Mouse (Mus musculus) forebrain, embryonic 14.5 days (tissue): ENCODE data around the gene Naa80. TPM values are rescaled to one million over a fixed set of nuclear protein-coding genes. Genes with fewer than 3 reads are reported as not detected.

Source experiments
- ATAC-seq: fragments of 200-750 bp; cut with Nextera tagmentation; 2 replicates; pipeline ENCODE4 v1.8.0; 2017; ENCODE audit warnings: mild to moderate bottlenecking, moderate library complexity
- DNase-seq: peaks from one replicate; pipeline ENCODE4 v3.0.0-alpha.2; 2015; ENCODE audit warnings: low spot score
- H3K27ac ChIP-seq: fragments of 300-500 bp; sonication (generic); 2 replicates; pipeline ENCODE4 v1.5.1; 2014; ENCODE audit warnings: low read depth, mild to moderate bottlenecking, control low read depth, low read length, moderate library complexity
- H3K27me3 ChIP-seq: fragments of 300-500 bp; sonication (generic); replicated peaks from 2 replicates; pipeline ENCODE4 v1.6.1; 2014; ENCODE audit warnings: low read length, control low read depth, mixed read lengths; ENCODE audit not compliant: control insufficient read depth, insufficient read depth
- H3K36me3 ChIP-seq: fragments of 300-500 bp; sonication (generic); 2 replicates; pipeline ENCODE4 v1.6.1; 2014; ENCODE audit warnings: low read length, control low read depth; ENCODE audit not compliant: control insufficient read depth, insufficient read depth
- H3K4me1 ChIP-seq: fragments of 300-500 bp; sonication (generic); 2 replicates; pipeline ENCODE4 v1.6.1; 2014; ENCODE audit warnings: antibody characterized with exemption, low read length, control low read depth; ENCODE audit not compliant: control insufficient read depth, insufficient read depth
- H3K4me2 ChIP-seq: fragments of 300-500 bp; sonication (generic); 2 replicates; pipeline ENCODE4 v1.6.1; 2014; ENCODE audit warnings: mild to moderate bottlenecking, control low read depth, low read length
- H3K4me3 ChIP-seq: fragments of 300-500 bp; sonication (generic); 2 replicates; pipeline ENCODE4 v1.5.1; 2014; ENCODE audit warnings: low read depth, low read length, control low read depth
- H3K9ac ChIP-seq: fragments of 300-500 bp; sonication (generic); 2 replicates; pipeline ENCODE4 v1.6.1; 2014; ENCODE audit warnings: mild to moderate bottlenecking, low read length, control low read depth, moderate library complexity
- H3K9me3 ChIP-seq: fragments of 300-500 bp; sonication (generic); replicated peaks from 2 replicates; pipeline ENCODE4 v1.6.1; 2016; ENCODE audit warnings: low read length, control low read depth, mixed read lengths; ENCODE audit not compliant: control insufficient read depth
- WGBS: fragments of 180-500 bp; shearing (Covaris S2); extraction: QIAGEN DNeasy Blood & Tissue Kit; methylation state at CpG from one replicate; pipeline ENCODE4 v1.1.7; 2014; 5-methylcytosine and 5-hydroxymethylcytosine counted together
- polyA plus RNA-seq: library from polyadenylated mRNA; unstranded; fragments of >200 nt; fragmentation: Nextera tagmentation; extraction: Ambion mirVana; gene quantifications from 2 replicates; pipeline ENCODE4 v1.2.1, GENCODE M21; 2014

The Naa80 gene
- 17.4 and 18.7 TPM in 2 replicates for polyA plus RNA-seq

- Histone ChIP-seq H3K9me3 (no peaks in the 10 kb centered on the region), H3K4me2 (no peak within 1 kb of the TSS), H3K4me3 (no peak within 1 kb of the TSS), H3K27me3 (no peaks in the 10 kb centered on the region), H3K9ac (0 out of 2 replicates have a peak within 1 kb of the TSS, but pooled peaks have one; percentile 21), H3K36me3 (peaks cover 17% of the 10 kb centered on the region), H3K27ac (peak within 1 kb of the TSS; percentile 11; the same call in 1 of the 2 replicates), H3K4me1 (peaks cover 13% of the 10 kb centered on the region)
- no peak for ATAC-seq
- no peak for DNase-seq
- 84% methylated on average over 3 of the region's 3 CpGs for WGBS
Observed at GRCm38 (mm10) chr9:107578587-107578986, at the start of gene Naa80. Gene Naa80, plus strand, starts transcription at chr9:107578887.

- DNase-seq (peak; percentile 99), ATAC-seq (peak; percentile 99)
- Histone ChIP-seq H3K36me3 (peaks cover 24% of the 10 kb centered on the region), H3K9ac (peak within 1 kb of the TSS; percentile 88), H3K9me3 (no peaks in the 10 kb centered on the region), H3K4me3 (peak within 1 kb of the TSS; percentile 97), H3K27ac (peak within 1 kb of the TSS; percentile 58; the same call in 1 of the 2 replicates), H3K27me3 (no peaks in the 10 kb centered on the region), H3K4me1 (peaks cover 22% of the 10 kb centered on the region), H3K4me2 (peak within 1 kb of the TSS; percentile 100)
- WGBS = under 1% methylated on average over 45 of the region's 48 CpGs
Observed at GRCm38 (mm10) chr9:107533791-107534407, 44.8 kb upstream of the Naa80 start, which contains the start of gene Tmem115. Gene Tmem115, plus strand, starts transcription at chr9:107533945.

DNA sequence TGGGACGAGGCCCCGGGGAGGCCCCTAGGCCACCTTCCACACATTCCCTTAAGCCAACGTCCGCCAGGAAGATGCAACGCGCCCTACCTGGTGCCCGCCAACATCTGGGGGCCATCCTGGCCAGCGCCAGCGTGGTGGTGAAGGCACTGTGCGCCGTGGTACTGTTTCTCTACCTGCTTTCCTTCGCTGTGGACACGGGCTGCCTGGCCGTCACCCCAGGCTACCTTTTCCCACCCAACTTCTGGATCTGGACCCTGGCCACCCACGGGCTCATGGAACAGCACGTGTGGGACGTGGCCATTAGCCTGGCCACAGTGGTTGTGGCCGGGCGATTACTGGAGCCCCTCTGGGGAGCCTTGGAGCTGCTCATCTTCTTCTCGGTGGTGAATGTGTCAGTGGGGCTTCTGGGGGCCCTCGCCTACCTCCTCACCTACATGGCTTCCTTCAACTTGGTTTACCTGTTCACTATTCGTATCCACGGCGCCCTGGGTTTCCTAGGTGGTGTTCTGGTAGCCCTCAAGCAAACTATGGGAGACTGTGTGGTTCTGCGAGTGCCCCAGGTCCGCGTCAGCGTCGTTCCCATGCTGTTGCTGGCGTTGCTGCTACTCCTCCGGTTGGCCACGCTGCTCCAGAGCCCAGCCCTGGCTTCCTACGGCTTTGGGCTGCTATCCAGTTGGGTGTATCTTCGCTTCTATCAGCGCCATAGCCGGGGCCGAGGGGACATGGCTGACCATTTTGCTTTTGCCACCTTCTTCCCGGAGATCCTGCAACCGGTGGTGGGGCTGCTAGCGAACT is 44.1 kb upstream of the Naa80 start:
- Histone ChIP-seq H3K27me3 (no peaks in the 10 kb centered on the region), H3K4me2 (peak overlapping the region; percentile 100), H3K27ac (0 out of 2 replicates have a peak overlapping the region, but pooled peaks have one; percentile 58), H3K9me3 (no peaks in the 10 kb centered on the region), H3K4me3 (peak overlapping the region; percentile 97), H3K4me1 (peaks cover 22% of the 10 kb centered on the region), H3K9ac (peak overlapping the region; percentile 88), H3K36me3 (peaks cover 31% of the 10 kb centered on the region)
- under 1% methylated on average over 40 of the region's 40 CpGs for WGBS
- DNase-seq = no peak
- ATAC-seq = peak; percentile 18

DNA sequence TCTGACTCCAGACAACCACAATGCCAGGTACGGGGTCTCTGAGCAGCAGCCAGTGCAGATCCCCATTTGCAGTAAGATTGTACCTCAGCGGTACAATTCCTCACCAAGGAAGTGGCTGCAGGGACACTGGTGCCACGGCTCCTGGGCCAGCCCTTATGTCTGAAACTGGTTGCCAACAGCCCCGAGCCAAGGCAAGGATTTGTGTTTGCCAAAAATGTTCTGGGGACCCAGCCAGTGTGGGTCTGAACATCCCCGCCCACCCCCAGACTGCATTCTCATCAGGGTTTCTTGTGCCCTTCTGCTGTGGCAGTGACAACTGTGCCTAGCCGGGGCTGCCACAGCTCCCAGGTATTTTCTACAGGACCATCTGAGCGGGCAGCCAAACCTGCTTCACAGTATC is 40.5 kb upstream of the Naa80 start:
- Histone ChIP-seq H3K4me2 (no peak overlapping the region), H3K9ac (no peak overlapping the region), H3K27ac (no peak overlapping the region), H3K36me3 (peaks cover 40% of the 10 kb centered on the region), H3K27me3 (no peaks in the 10 kb centered on the region), H3K4me1 (peaks cover 35% of the 10 kb centered on the region), H3K9me3 (no peaks in the 10 kb centered on the region), H3K4me3 (no peak overlapping the region)
- WGBS = 90% methylated on average over 7 of the region's 7 CpGs
- ATAC-seq = no peak
- no peak for DNase-seq

DNA sequence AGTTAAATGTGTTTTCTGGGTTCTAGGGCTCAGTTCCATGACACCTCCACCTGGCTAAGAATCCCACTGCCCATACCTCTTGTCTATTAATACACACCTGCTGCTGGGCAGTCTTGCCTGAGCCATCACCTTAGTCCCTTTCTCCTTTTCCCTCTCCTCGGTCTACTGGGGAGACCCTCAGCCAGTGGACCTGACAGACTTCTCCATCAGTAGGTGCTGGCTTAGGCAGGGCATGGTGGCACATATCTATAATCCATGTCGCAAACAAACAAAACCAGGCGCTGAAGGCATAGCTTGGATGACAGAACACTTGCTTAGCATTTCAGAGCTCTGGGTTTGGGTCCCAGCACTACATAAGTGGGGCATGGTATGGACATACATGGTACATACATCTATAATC is 40.0 kb upstream of the Naa80 start:
- Histone ChIP-seq H3K9me3 (no peaks in the 10 kb centered on the region), H3K27ac (no peak overlapping the region), H3K36me3 (peaks cover 40% of the 10 kb centered on the region), H3K4me3 (no peak overlapping the region), H3K4me1 (peaks cover 35% of the 10 kb centered on the region), H3K9ac (no peak overlapping the region), H3K27me3 (no peaks in the 10 kb centered on the region), H3K4me2 (no peak overlapping the region)
- 90% methylated on average over 3 of the region's 3 CpGs for WGBS
- DNase-seq = no peak
- ATAC-seq = no peak

- DNase-seq = no peak
- no peak for ATAC-seq
- Histone ChIP-seq H3K4me2 (no peak overlapping the region), H3K27ac (no peak overlapping the region), H3K4me1 (peaks cover 35% of the 10 kb centered on the region), H3K4me3 (no peak overlapping the region), H3K27me3 (no peaks in the 10 kb centered on the region), H3K9ac (no peak overlapping the region), H3K9me3 (no peaks in the 10 kb centered on the region), H3K36me3 (peaks cover 52% of the 10 kb centered on the region)
- 96% methylated on average over 8 of the region's 8 CpGs for WGBS
Observed at GRCm38 (mm10) chr9:107539940-107540339, 38.7 kb upstream of the Naa80 start.

DNA sequence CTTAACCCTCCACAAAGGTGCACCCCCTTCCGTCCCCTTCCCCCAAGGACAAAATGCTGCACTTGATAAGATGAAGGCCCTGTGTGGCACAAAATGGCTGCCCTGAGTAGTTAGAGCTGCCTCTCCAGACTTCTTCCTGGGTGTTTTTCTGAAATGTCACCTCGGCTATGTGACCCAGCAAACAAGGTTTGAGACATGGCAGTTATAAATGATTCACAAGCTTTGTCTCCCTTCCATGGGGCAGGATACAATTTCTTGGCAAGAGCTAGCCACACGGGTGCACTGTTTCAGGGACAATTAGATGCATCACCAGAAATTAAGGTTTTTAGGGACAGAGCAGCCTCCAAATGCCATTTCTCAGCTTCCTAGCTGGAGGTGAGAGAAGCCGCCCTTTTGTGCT is 38.3 kb upstream of the Naa80 start:
- 0 out of 2 replicates have a peak overlapping the region, but pooled peaks have one; percentile 95 for H3K4me2 ChIP-seq
- ATAC-seq (no peak), DNase-seq (no peak)
- peaks cover 32% of the 10 kb centered on the region for H3K4me1 ChIP-seq
- H3K9ac ChIP-seq = no peak overlapping the region
- H3K36me3 ChIP-seq = peaks cover 52% of the 10 kb centered on the region
- H3K27me3 ChIP-seq = no peaks in the 10 kb centered on the region
- 0 out of 2 replicates have a peak overlapping the region, but pooled peaks have one; percentile 62 for H3K4me3 ChIP-seq
- H3K27ac ChIP-seq = no peak overlapping the region
- no peaks in the 10 kb centered on the region for H3K9me3 ChIP-seq
- 87% methylated on average over 4 of the region's 4 CpGs for WGBS

DNA sequence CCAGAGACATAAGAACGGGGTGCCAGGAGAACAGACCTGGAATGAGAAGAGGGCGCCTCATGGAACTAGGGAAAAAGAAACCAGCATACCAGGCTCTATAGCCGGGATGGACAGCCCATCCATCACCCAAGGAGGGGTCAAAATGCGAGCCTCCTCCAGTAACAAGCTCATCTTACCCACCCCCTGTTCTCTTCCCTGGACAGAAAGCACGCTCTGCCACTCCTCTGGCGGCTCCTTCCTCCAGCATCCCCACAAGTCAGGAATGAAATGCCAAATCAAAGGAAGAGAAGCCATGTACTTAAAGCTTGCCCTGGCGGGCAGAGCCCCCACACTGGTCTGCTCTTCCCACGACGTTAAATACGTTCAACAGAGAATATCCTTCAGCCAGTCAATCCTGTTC is 37.7 kb upstream of the Naa80 start:
- Histone ChIP-seq H3K36me3 (peaks cover 52% of the 10 kb centered on the region), H3K27me3 (no peaks in the 10 kb centered on the region), H3K27ac (no peak overlapping the region), H3K9ac (peak overlapping the region; percentile 69), H3K4me1 (peaks cover 26% of the 10 kb centered on the region), H3K4me3 (peak overlapping the region; percentile 62), H3K9me3 (no peaks in the 10 kb centered on the region), H3K4me2 (peak overlapping the region; percentile 95)
- no peak for DNase-seq
- WGBS = 44% methylated on average over 10 of the region's 10 CpGs
- ATAC-seq = no peak
